Mouse (Mus musculus) cerebellum, adult 9-10 months (tissue): Measurements from ENCODE around the gene Tmem131l.

Experiments
- DNase-seq: peaks from one replicate; pipeline ENCODE4 v3.0.0; 2022

Tmem131l gene

DNA sequence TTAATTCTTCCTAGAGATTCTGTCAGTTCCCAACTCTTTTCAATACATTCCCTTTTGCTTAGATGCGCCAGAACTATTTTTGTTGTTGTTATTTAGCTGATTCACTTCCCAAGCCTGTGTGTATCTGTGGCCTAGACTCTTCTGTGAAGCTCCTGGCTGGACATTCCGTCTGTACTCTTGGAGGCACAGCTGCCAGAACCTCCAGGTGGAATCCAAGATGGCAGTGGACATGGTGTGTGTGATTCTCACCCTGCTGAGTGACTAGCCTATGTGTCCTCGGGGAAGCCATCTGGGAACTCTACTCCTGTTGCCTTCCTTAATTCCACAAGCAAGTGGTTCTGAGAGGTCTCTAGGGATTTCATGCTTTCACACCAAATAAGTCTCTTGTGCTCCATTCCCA lies 63.8 kb downstream of the Tmem131l start:
- DNase-seq: no peak

DNA sequence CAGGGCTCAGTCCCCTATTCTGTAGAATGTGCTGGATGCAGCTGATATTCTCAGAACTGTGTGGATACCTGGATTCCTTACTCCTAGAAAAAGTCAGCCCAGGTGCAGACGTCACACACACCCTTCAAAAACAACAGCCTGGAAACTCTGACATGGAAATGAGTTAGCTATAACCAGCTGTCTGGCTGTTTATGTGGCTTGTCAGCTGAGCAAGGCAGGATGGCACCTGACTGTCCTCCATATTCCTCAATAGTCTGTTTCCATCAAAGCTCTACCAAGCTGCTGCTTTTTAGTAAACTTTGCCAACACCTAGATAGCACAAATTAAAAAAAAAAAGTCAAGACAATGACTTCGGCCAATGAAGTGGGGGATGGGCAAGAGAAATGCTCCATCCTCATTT lies 66.6 kb downstream of the Tmem131l start:
- no peak for DNase-seq

DNA sequence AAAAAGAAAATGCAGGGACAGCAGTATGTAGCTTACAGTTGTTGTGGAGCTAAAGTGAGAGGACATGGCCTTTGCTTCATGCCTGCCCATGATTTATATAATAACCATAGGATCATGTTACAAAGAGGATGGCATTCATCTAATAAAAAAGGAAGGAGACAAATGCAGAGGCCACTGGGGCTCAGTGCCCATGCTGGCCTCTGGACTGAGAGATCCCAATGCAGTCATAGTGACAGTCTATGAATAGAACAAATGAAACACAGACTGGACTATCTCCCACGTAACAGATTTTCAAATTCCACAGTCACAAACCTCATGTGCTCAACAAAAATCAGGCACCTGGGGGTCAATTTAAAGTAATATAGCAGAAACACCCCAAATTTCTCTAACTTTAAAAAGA lies 69.3 kb downstream of the Tmem131l start:
- DNase-seq: no peak

DNA sequence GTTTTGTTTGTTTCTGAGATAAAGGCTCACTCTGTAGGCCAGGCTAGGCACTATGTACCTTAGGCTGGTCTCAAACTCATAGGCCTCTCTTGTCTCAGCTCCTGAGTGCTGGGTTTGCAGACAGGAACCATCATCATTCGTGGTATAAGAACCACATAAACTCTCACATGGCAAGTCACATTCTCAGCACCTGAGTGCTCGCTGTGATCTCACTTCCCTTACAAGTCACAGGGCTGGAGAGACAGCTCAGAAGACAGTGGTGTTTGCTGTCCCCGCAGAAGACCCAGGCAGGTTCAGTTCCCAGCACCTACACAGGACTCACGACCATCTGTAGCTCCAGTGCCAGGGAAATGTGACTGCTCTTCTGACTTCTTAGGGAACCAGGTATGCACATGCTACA lies 70.9 kb downstream of the Tmem131l start:
- DNase-seq: no peak

DNA sequence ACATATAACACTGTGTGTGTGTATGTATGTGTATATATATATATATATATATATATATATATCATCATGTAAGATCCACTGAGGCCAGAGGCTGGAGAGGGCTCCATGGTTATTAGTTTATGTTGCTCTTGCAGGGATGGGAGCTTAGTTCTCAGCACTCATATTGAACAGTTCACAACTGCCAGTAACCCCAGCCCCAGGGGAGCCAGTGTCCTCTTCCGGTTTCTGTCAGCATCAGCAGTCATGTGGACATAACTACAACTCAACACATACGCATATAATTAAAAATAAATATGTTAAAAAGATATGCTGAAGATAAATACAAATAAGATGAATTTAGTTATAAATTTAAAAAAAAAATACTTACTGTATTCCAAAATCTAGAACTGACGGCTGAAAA lies 72.2 kb downstream of the Tmem131l start:
- DNase-seq: no peak

DNA sequence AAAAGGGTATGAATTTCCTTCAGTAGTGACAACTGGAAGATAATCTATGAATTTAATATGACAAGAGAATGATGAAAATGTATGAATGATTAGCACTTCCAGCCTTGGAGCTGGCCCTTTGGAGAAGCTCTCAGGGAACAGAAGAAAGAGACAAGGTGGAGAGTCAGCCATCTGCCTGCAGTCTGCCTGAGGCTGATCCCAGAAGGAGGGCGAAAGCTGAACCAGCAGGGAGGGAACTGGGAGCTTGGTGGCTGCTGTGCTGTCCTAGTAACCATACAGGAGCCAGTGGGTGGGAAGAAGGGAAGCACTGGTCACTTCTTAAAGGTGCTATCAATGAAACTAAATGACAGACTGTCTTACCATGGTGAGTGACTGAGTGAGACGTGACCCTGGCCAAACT lies 74.6 kb downstream of the Tmem131l start:
- peak; percentile 10 for DNase-seq

DNA sequence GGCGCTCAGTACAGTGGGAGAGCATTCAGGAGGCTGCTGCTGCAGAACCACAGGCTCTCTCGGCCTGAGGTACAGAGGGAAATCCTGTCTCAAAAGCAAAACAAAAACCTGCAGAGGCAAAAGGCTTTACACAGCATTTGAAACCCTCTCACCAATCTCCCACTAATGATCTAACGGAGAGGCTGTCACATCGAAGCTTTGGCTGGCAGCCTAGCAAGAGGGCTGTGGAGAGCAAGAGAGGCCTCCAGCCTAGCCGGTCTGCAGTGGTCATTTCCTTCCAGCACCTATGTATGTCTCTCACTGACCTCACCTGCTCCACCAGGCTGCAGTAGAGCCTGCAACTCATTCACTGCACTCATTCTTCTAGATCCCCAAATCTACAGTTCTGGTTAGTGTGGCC lies 76.3 kb downstream of the Tmem131l start:
- no peak for DNase-seq

DNA sequence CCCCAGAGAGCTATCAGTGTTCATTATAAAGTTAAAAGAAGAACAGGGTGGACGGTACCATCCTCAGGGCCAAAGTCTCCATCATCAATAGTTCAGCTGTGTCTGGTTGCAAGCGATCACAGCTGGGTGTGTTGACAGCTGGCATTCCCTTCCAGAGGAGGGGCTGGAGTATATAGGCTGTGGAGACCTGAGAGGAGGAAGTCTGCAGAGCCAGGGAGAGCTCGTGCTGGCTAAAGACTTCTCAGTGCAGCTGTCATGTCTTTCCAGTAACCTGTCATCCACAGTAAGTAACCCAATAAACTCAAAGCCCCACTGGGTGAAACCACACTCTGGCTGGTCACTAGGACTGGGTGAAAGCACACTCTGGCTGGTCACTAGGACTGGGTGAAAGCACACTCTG lies 77.4 kb downstream of the Tmem131l start:
- no peak for DNase-seq

DNA sequence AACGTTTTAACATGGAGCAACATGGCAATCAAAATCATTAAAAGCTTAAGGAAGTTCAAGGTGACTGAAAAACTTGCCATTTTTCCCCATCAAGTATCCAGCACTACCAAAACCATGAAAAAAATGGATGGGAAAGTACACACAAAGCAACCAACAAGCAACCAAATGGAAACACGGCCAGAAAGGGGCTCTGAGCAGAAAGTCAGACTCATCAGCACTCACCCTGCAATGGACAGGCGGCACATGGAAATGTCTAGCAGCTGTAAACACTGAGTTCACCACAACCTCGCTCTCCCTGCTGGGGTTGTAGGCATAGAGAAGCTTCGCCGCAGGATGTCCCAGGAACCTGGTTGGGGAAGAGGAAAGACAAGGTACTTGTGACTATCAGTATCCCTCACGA lies 77.9 kb downstream of the Tmem131l start:
- no peak for DNase-seq

DNA sequence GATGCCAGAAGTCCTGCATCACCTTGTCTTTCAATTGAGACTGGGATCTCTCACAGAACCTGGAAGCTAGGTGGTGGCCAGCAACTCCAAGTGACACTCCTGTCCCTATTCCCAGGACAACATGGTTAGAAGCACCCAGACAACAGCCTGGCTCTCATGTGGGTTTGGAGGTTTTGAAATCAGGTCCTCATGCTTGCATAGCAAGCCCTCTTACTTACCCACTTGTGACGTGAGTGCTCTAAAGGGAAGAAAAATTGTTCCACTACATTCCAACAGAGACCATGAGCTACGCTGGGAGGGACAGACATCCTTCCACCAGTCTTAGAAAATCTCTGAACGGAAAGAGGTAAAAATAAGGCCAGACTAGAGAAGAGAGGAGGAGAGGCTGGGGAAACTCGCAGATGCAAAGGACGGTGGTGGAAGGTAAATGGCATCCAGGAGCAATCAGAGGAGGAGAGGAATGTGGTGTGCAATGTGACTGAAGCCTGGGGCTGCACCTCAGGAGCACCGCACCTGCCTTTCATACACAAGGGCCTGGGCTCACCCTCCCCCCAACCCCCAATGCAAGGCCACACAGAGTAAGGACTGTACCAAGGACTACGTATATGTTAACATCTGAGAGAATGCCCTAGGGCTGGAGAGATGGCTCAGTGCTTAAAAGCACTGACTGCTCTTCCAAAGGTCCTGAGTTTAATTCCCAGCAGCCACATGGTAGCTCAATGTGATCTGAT lies 80.9 kb downstream of the Tmem131l start:
- DNase-seq: no peak

DNA sequence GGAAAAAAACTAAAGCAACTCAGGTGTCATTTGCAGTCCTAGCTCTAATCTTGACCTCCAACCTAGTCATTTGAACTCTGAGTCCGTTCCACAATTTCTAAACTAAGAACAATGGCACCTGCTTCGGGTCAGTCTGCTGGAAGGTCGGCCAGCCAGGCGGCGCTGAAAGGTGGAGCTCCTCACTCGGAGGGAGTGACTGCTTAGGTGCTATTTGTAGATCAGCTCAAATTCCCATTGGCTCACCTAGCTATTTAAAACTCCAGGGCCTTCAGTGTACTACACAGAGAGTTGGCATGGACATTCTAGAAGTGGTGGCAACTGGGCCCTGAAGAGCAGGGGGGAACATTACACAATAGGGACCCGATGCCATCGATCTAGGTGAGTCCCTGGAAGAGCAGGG lies 86.1 kb downstream of the Tmem131l start:
- no peak for DNase-seq

DNA sequence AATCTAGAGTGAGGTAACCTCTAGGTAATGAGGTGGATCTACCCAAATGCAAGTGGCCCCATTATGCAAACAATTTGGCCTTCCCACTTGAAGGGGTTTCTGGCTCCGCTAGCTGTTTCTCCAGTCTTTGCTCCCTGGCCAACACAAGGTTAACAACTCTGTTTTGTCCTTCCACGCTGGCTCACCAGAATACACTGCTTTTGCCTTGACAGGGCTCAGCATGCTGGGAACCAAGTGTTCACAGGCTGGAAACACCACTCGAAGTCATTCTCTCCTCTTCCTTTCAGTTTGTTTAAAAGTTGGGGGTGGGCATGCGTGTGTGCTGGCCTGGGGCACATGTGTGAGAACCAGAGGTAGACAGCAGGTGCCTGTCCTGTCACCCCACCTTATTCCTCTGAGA lies 91.2 kb downstream of the Tmem131l start:
- DNase-seq: no peak

DNA sequence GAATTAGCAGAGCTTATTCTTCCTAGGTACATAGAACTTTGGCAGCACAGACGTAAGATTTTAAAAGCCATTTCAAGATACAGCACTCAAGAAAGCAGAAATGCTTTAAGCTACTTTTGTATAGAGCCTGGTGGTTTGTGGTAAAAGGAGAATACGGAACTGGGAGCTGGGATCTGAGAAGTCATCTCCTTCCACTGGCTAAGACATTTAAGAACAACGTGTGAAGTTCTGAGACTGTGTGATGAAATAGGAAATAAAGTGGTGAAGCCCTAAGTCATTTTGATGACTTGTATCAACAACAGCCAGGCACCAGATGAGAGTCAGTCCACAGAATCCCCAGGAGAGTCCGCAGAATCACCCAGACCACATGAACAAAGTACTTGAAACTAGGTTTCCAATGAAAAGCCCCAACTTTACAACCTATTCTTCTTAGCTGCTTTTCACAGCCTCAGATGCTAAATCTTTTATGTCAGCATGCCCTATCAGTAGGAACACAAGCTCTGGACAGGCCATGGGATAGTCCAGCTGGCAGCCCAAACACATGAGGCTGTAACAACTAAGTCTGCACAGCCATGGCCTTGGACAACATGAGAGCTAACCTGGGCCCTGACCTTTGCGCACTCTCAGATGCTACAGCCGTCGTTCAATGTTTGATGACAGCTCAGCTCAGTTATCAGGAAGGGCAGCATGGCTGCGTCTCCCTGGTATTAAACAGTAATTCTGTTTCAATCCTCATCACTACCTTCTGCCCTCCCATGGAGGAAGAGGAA lies 92.3 kb downstream of the Tmem131l start:
- DNase-seq: no peak

DNA sequence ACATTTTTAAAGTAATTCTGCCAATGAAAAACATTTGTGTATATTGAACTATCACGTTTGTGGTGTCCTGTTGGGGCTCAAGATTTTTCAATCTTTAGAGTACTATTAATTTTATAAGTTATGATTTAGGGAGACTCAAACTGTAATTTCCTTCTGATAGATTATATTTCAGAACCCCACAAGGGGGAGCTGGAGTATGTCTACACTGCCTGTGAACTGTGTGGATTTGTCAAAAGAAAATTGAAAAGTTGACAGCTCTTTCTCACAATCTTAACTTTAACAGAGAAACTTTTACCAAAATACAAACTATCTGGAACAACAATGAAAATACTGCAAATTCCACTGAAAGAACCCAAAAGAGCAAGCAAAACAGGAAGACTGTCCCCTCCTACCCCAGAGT lies 93.1 kb downstream of the Tmem131l start:
- DNase-seq: peak; percentile 12

DNA sequence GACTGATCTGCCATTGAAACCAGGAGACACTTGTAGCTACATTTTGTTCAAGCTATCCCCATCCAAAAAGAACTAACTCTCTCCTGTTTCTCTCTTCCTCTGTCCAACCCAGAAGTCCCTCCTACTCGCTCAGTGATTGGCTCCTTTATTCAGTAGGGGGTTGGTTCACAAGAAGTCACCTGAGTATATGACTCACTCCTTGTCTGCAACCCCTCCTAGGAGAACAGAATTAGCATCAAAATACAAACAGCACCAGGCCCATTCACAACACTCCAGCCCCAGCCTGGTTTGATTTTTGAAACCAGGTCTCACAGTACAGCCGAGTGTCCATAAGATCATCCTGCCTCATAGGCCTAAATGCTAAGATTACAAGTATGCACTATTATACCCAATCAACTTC lies 96.3 kb downstream of the Tmem131l start:
- DNase-seq: no peak

DNA sequence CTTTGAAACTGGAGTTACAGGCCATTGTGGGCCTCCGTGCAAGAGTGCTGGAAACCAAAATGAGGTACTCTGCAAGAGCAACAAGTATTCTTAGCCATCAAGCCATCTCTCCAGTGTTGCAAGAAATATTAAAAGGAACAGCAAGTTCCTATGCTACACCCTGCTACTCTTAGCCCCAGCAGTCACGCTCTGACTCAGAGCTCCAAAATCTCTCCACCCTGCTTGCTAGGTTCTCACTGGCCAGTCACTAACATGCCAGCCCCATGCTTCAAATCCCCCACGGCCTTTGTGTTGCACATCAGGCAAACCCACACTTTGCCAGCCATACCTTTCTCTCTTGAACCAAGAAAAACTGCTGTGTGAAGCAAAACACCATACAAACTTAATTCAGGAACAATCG lies 96.8 kb downstream of the Tmem131l start:
- no peak for DNase-seq

DNA sequence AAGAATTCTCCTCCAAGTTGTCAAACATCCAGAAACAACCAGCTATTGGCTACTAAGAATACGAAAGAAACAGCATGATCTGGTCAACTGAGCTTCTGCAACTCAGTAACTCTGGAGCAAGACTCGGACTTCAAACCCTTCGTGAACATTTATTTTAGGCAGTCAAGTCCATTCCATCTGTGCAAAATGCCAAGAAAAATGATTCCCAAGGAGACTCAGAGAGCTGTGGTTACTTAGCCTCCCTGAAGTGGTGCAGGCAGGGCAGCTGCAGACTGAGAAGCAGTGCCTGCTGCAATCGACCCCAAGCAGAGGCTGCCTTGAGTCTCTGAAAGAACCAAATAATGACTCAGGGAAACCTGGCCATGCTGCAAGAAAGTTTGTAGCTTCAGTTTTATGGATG lies 98.1 kb downstream of the Tmem131l start:
- DNase-seq: no peak

DNA sequence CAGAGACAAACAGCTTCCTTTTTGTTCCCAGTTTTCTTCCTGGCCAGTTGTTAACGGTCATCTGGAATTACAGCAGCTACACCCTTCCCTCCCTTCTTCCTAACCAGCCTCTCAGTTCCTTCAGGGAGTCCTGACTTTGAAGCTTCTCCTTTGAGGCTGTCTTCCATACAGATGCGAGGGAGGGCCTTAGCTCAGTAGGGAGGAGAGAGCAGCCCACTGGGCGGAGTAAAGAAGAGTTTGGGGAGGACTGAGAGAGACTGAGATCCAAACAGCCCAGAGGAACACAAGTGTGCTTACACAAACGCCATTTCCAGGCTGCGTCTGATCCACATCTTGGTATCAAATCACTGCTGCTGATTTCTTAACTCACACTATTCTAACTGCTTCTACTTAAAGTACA lies 101.1 kb downstream of the Tmem131l start:
- no peak for DNase-seq

DNA sequence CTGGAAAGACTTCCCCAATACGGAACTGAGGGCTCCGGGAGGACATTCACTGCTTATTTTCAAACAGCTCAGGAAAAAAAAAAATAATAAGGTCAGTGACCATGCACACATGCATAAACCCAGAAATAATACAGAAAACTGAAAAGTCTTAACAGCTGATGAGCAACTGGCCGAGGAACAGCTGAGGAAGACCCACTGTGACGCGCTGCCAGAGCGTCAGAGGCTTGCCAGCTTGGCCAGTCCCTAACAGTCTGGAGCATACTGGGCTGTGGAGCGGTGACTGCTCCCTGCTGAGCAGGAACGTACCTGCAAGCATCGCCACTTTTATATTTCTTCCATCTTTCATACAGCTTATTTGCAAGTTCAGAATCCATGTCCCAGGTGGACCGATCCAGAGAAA lies 105.5 kb downstream of the Tmem131l start:
- DNase-seq: no peak

DNA sequence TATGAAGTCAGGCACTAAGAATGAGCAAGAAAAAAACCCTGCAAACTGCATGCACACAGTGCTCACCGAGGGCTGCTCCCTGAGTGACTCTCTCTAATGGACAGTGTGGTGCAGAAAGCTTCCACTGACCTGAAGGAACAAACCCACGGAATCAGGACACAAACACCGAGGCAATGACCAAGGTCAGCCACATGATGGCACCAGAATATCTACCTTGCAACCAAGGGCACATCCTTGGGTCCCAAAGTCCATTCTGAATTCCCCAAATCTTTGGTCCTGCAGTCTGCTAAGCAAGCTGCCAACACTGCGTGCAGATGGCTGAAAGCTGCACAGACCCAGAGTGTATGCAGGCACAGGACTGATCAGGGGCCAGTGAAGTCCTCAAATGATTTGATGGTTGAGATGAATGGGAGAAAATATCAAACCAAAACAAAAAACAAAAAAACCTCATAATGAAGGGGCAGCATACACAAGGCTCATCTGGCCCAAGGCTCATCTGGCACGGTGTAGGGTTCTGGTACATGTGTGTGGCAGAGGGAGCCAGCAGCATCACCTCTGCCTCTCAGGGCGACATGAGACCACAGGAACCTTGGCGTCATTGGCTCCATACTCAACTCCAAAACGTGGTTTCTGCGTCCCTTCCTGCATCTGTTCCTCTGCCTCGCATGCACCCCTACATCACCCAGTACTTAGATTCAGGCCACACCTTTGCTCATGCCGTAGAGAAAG lies 124.0 kb downstream of the Tmem131l start:
- DNase-seq: peak; percentile 66

DNA sequence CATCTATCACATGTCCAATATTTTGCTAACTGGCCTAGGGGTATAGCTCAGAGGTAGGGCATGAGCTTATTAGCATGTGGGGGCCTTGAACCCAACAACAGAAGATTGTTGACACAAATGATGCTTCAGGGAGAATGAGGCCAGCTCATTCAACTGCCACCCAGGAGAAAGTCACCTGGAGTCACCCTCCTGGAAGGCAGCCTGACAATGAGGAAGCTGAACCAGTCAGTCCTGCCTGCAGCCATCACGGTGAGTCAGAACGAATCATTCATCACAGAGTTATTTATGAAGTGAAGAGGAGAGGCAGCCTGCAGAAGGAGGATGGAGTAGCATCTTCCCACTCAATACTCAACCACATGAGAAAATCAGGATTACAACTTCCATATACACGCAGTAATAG lies 124.9 kb downstream of the Tmem131l start:
- DNase-seq: no peak

DNA sequence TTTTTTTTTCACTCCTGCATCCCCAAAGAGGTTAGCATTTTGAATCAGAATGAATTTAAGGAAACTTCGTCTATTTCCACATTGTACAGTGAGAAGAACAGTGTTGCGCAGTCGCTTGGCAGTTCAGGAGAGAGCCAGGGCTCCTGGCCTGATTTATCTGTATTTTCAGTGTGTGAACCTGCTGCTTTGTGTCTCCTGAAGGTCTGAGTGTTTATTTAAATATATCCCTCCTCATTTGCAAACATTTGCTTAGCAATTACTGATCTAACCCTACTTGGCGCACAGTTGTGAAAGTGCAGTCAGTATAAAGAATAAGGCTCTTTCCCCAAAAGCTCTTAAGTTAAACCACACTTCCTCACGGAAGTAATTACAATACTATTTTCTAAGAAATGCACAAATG lies 129.3 kb downstream of the Tmem131l start:
- no peak for DNase-seq

DNA sequence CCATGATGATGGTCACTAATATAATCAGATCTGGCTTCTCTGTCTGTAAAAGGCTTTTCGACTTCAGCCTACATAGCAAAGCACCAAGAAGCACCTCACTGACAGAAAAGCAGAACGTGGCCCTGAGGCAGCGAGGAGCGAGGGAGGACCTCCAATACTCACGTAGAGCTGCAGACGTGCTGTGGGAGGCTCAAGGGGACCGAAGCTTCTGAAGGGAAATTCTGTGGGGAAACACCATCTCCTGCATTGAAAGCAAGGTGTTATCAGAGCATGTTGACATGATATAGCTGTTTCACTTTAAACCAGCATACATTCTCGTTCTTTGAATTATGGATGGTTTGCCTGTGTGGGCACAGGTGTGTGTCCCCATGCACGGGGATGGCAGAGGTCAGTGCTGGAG lies 133.8 kb downstream of the Tmem131l start:
- DNase-seq: no peak

DNA sequence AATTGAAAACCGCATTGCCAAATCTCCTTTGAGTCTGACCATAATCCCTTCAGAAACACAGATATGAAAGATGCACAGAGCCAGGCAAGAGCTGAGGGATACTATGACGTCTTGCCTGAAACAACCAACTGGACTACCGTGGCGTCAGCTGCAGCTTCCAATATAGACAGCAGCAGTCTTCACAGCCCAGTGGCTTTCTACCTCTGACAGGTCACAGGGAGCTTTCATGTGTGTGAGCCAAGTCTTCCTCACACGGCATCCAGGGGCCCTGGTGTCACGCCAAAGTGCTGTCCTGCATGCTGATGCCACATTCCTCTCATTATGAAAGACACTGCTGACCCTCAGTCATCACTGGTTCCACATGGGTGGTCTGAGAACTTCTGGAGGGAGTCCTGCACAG lies 134.8 kb downstream of the Tmem131l start:
- DNase-seq: no peak
